Mouse (Mus musculus) stomach, postnatal 0 days (tissue): ENCODE data around the gene Ldlrad1. TPM values are rescaled to one million over a fixed set of nuclear protein-coding genes. Genes with fewer than 3 reads are reported as not detected.

Experiments used
- ATAC-seq: fragments of 200-750 bp; cut with Nextera tagmentation; 2 replicates; pipeline ENCODE4 v1.8.0; 2017; ENCODE audit not compliant: low FRiP score, low TSS enrichment
- DNase-seq: peaks from one replicate; pipeline ENCODE4 v3.0.0-alpha.2; 2016; ENCODE audit warnings: low spot score
- H3K27ac ChIP-seq: fragments of 300-500 bp; sonication (generic); replicated peaks from 2 replicates; pipeline ENCODE4 v1.5.1; 2014; ENCODE audit warnings: mild to moderate bottlenecking, control low read depth
- H3K27me3 ChIP-seq: fragments of 300-500 bp; sonication (generic); 2 replicates; pipeline ENCODE4 v1.6.1; 2014; ENCODE audit warnings: low read length; ENCODE audit not compliant: control insufficient read depth, insufficient read depth
- H3K36me3 ChIP-seq: fragments of 300-500 bp; sonication (generic); 2 replicates; pipeline ENCODE4 v1.6.1; 2014; ENCODE audit warnings: low read length, mixed read lengths; ENCODE audit not compliant: control insufficient read depth, insufficient read depth
- H3K4me1 ChIP-seq: fragments of 300-500 bp; sonication (generic); replicated peaks from 2 replicates; pipeline ENCODE4 v1.6.1; 2014; ENCODE audit warnings: antibody characterized with exemption; ENCODE audit not compliant: control insufficient read depth, insufficient read depth
- H3K4me2 ChIP-seq: fragments of 300-500 bp; sonication (generic); replicated peaks from 2 replicates; pipeline ENCODE4 v1.6.1; 2014; ENCODE audit warnings: low read depth, mild to moderate bottlenecking, control low read depth, moderate library complexity
- H3K4me3 ChIP-seq: fragments of 300-500 bp; sonication (generic); 2 replicates; pipeline ENCODE4 v1.5.1; 2014; ENCODE audit warnings: low read depth, low read length, control low read depth
- H3K9ac ChIP-seq: fragments of 300-500 bp; sonication (generic); 2 replicates; pipeline ENCODE4 v1.6.1; 2014; ENCODE audit warnings: mild to moderate bottlenecking, low read length, control low read depth, mixed read lengths
- H3K9me3 ChIP-seq: fragments of 300-500 bp; sonication (generic); 2 replicates; pipeline ENCODE4 v1.6.1; 2016; ENCODE audit warnings: low read length; ENCODE audit not compliant: control insufficient read depth
- CTCF ChIP-seq: IDR thresholded peaks from 2 replicates; pipeline ENCODE4 v1.5.1; 2016; ENCODE audit warnings: antibody characterized with exemption, low read depth, mild to moderate bottlenecking, moderate library complexity
- EP300 ChIP-seq: optimal IDR thresholded peaks from 2 replicates; pipeline ENCODE3; 2016; ENCODE audit warnings: antibody characterized with exemption
- WGBS: fragments of 180-500 bp; shearing (Covaris S2); extraction: QIAGEN DNeasy Blood & Tissue Kit; methylation state at CpG from one replicate; pipeline ENCODE4 v1.1.7; 2014; 5-methylcytosine and 5-hydroxymethylcytosine counted together
- polyA plus RNA-seq: library from polyadenylated mRNA; unstranded; fragments of >200 nt; fragmentation: Nextera tagmentation; extraction: Ambion mirVana; gene quantifications from 2 replicates; pipeline ENCODE4 v1.2.1, GENCODE M21; 2015

Gene Ldlrad1
- polyA plus RNA-seq, 1 experiment from 2014 or later = 0.08 TPM

DNA sequence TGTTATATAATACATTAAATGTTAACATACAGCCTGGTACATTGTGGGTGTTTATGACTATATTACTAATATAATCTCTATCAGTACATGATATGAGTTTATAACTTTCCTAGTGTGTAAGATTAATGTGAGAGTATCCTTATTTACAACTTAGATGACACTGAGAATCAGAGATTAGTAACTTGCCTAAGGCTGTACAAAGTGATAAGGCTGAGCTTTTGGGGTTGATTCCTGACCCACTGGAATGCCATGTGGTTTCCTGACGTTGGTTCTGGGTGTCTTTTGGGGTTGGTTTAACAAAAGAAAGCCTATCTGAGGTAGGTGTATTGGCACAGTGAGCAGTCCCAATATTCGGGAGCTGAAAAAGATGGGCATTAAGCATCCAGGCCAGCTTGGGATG, 26.2 kb upstream of the Ldlrad1 start:
- H3K27me3 ChIP-seq = no peaks in the 10 kb centered on the region
- DNase-seq (no peak), ATAC-seq (no peak)
- no peak overlapping the region for H3K27ac ChIP-seq
- peaks cover 7% of the 10 kb centered on the region for H3K36me3 ChIP-seq
- WGBS = 53% methylated on average over 2 of the region's 2 CpGs
- TF ChIP-seq CTCF = no peak
- no peak for TF ChIP-seq EP300
- no peak overlapping the region for H3K4me3 ChIP-seq
- H3K4me2 ChIP-seq = no peak overlapping the region
- H3K9ac ChIP-seq = no peak overlapping the region
- H3K4me1 ChIP-seq = 0 out of 2 replicates have a peak, but pooled peaks cover 2% of the 10 kb centered on the region
- H3K9me3 ChIP-seq = no peaks in the 10 kb centered on the region

DNA sequence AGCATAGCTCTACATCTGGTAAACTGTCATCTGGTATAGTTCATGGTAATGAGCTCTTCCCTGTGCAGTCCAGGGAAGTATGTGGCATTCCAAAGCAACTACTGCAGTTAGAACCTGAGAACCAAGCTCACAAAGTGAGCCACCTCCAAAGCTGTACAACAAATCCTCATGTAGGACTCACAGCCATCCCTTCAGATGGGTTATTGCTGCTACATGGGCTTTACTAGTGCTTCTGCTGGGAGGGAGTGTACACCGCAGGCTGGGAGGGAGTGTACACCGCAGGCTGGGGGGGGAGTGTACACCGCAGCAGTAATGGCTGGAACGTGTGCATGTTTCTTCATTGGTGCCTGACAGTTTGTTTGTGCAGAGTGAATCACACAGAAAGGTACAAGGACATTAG, 25.8 kb upstream of the Ldlrad1 start:
- WGBS = 60% methylated on average over 4 of the region's 4 CpGs

DNA sequence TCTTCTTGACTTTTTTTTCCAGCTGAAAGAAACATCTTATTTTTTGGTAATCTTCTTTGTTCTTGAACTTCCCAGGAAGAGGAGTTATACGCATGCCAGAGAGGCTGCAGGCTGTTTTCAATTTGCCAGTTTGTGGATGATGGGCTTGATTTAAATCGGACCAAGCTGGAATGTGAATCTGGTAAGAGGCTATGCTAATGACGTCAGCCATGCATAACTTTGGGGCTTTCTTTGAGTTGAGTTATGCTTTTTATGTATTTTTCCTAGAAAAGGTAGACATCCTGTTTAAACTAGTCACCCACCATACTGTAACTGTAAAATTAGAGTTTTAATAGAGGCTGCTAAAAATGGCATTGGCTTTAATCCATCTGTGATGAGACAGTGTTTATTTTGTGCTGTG, 23.3 kb upstream of the Ldlrad1 start:
- Histone ChIP-seq H3K9ac (no peak overlapping the region), H3K36me3 (peaks cover 13% of the 10 kb centered on the region), H3K27me3 (no peaks in the 10 kb centered on the region), H3K4me3 (no peak overlapping the region), H3K4me1 (no peaks in the 10 kb centered on the region), H3K27ac (no peak overlapping the region), H3K4me2 (no peak overlapping the region), H3K9me3 (no peaks in the 10 kb centered on the region)
- TF ChIP-seq EP300 (no peak), CTCF (no peak)
- no peak for DNase-seq
- ATAC-seq = no peak
- WGBS = 64% methylated on average over 3 of the region's 3 CpGs

More for the DNA sequence above, 25.8 kb upstream of the Ldlrad1 start:
- TF ChIP-seq CTCF (no peak), EP300 (no peak)
- no peak overlapping the region for H3K4me3 ChIP-seq
- DNase-seq = peak; percentile 24
- H3K9me3 ChIP-seq = no peaks in the 10 kb centered on the region
- H3K27me3 ChIP-seq = no peaks in the 10 kb centered on the region
- no peak overlapping the region for H3K27ac ChIP-seq
- H3K4me2 ChIP-seq = no peak overlapping the region
- H3K4me1 ChIP-seq = 0 out of 2 replicates have a peak, but pooled peaks cover 2% of the 10 kb centered on the region
- no peak for ATAC-seq
- no peak overlapping the region for H3K9ac ChIP-seq
- H3K36me3 ChIP-seq = peaks cover 9% of the 10 kb centered on the region

DNA sequence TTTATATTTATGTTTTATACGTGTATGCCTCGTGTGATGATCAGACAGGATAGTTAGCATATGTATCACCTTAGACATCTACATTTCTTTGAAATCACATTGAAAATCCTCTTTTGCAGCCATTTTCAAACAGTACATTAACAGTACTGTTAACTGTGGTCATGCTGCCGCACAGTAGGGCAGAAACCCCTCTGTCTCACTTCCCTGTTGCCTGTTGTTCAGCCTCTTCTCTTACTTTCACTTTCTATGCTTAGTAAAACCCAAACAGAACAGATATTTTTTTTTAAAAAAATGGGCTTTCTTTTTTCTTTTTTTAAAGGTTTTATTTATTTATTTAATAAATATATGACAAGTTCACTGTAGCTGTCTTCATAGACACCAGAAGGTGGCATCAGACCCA, 15.1 kb upstream of the Ldlrad1 start:
- Histone ChIP-seq H3K27me3 (no peaks in the 10 kb centered on the region), H3K27ac (no peak overlapping the region), H3K36me3 (peaks cover 31% of the 10 kb centered on the region), H3K4me3 (no peak overlapping the region), H3K4me1 (no peaks in the 10 kb centered on the region), H3K4me2 (no peak overlapping the region), H3K9me3 (no peaks in the 10 kb centered on the region), H3K9ac (no peak overlapping the region)
- peak; percentile 24; the same call in 1 of the 2 replicates for TF ChIP-seq CTCF
- no peak for TF ChIP-seq EP300
- ATAC-seq (no peak), DNase-seq (no peak)
- 94% methylated on average over 3 of the region's 3 CpGs for WGBS

DNA sequence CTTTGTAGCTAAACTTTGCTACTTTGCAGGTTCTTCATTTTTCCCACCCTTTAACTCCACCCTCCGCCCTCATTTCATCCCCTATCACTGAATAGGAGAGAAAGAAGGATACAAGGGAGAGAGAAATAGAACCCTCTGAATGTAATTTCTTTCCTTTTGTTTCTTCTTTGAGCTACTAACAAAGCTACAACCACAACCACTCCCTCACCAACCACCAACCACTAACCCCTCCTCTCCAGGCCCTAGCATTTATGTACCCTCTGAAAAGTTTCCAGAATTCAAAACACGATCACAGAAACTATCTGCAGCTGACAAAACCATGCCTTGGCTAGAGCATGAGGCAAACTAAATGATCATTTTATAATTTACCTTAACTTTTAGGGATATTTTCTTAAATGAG, 12.5 kb upstream of the Ldlrad1 start:
- H3K27ac ChIP-seq = no peak overlapping the region
- H3K9ac ChIP-seq = no peak overlapping the region
- no peak for ATAC-seq
- TF ChIP-seq EP300 = no peak
- TF ChIP-seq CTCF = no peak
- H3K4me1 ChIP-seq = no peaks in the 10 kb centered on the region
- H3K27me3 ChIP-seq = no peaks in the 10 kb centered on the region
- H3K4me3 ChIP-seq = no peak overlapping the region
- WGBS = 93% methylated on average over 2 of the region's 2 CpGs
- H3K4me2 ChIP-seq = no peak overlapping the region
- H3K36me3 ChIP-seq = peaks cover 39% of the 10 kb centered on the region
- H3K9me3 ChIP-seq = no peaks in the 10 kb centered on the region
- DNase-seq = no peak

DNA sequence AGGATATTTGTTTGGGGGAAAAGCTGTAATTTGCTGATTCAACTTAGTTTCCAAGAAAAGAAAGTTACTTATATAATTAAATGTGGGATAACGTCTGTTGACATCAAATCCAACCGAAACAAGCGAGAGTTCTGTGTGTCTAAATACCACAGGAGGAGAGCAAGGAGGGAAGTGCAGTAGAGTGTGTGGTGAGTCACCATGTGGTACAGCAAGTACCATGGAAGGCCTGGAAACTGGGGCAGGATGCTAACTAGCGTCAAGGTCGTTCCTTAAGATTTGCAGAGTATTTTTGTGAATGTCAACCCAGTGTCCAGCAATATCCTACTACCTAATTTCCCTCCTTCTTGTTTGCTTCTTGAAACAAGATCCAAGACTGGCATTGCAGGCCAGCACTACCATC, 10.9 kb upstream of the Ldlrad1 start:
- Histone ChIP-seq H3K4me3 (no peak overlapping the region), H3K27me3 (no peaks in the 10 kb centered on the region), H3K4me2 (no peak overlapping the region), H3K9ac (no peak overlapping the region), H3K9me3 (no peaks in the 10 kb centered on the region), H3K36me3 (peaks cover 38% of the 10 kb centered on the region), H3K27ac (no peak overlapping the region), H3K4me1 (no peaks in the 10 kb centered on the region)
- ATAC-seq (no peak), DNase-seq (no peak)
- 95% methylated on average over 5 of the region's 5 CpGs for WGBS
- TF ChIP-seq CTCF (no peak), EP300 (no peak)
